Mouse (Mus musculus): ENCODE data around the gene Etl4.

GRCm38 (mm10) chr2:20532623-20533022 is 623.0 kb downstream of the Etl4 start:
- TF ChIP-seq POLR2A (IDR thresholded peaks at IDR 0.05; ENCODE audit: insufficient read depth, low read length) (no peak), EP300 (IDR thresholded peaks at IDR 0.05; ENCODE audit: insufficient read depth, low read depth, low read length) (no peak), CTCF (IDR thresholded peaks at IDR 0.05; ENCODE audit: low read depth, low read length) (no peak)
